Mouse (Mus musculus): Measurements from ENCODE around the gene Mpi. TPM values are rescaled to one million over a fixed set of nuclear protein-coding genes. Genes with fewer than 3 reads are reported as not detected.

The Mpi gene
- 55.1 and 65.5 TPM in 2 replicates for polyA plus RNA-seq (2014; fragmentation: Nextera tagmentation; extraction: Ambion mirVana)

DNA sequence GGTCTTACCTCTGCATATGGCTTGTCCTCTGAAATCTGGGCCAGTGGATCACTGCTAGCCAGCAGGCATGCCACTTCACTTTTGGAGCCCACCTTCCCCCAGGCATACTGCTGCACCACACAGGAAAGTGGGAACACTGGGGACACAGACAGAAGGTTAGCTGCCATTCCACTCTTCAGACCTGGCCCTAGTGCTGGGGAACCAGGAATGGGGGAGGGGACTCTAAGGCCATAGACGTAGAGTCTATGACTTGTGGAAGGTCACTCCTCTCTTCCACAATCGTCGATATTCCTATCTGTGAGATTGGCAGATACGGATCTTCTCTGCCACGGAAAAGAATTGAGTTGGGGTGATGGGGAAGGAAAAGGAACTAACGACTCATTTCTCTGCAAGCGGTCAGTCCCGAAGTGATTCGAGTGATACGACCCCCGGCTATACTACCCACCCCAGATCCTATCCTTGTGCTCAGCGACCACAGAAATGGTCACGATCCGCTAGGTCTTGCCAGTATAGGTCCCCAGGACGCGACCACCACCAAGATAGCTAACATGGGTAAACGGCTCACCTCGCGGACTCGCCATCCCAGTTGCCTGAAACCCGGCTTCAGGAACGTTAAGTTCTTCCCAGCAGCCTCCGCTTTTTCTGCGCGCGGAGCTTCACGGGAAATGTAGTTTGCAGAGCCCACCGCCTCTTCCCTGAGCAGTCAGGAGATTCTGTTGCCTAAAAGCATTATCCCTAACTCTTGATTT, at the start of gene Mpi:
Gene Mpi (minus strand): TSS at position 625 of the 749 bp plus-strand sequence.
- peak within 1 kb of the TSS; percentile 73 for H3K9ac ChIP-seq (ENCODE audit: low read length)
- H3K27me3 ChIP-seq (ENCODE audit: control insufficient read depth, insufficient read depth, low read length), result no peaks in the 10 kb centered on the region
- H3K36me3 ChIP-seq (ENCODE audit: control insufficient read depth, insufficient read depth, low read length), result no peaks in the 10 kb centered on the region; the same call in 1 of the 2 replicates
- peak within 1 kb of the TSS; percentile 62 for H3K4me3 ChIP-seq (ENCODE audit: low read depth, low read length)
- 1% methylated on average over 28 of the region's 28 CpGs for WGBS
- peak; percentile 83 for DNase-seq (ENCODE audit: low spot score)
- peak; percentile 46 for ATAC-seq (replicated peaks; ENCODE audit: low FRiP score)
- H3K9me3 ChIP-seq (ENCODE audit: control insufficient read depth, low read length), result no peaks in the 10 kb centered on the region
- H3K27ac ChIP-seq (ENCODE audit: low read depth, low read length), result no peak within 1 kb of the TSS
- peaks cover 6% of the 10 kb centered on the region; the same call in 1 of the 2 replicates for H3K4me1 ChIP-seq (replicated peaks; ENCODE audit: control insufficient read depth, insufficient read depth, low read length)
- H3K4me2 ChIP-seq (ENCODE audit: low read depth, low read length, severe bottlenecking), result peak within 1 kb of the TSS; percentile 59

GRCm38 (mm10) chr9:57602098-57602497, 49.5 kb upstream of the Mpi start:
- H3K27me3 ChIP-seq (ENCODE audit: control insufficient read depth, insufficient read depth, low read length), result peaks cover 4% of the 10 kb centered on the region
- H3K36me3 ChIP-seq (ENCODE audit: control insufficient read depth, insufficient read depth, low read length), result no peaks in the 10 kb centered on the region
- no peak overlapping the region for H3K27ac ChIP-seq (ENCODE audit: low read depth, low read length)
- no peak for DNase-seq (ENCODE audit: low spot score)
- no peak for ATAC-seq (replicated peaks; ENCODE audit: low FRiP score)
- H3K9ac ChIP-seq (ENCODE audit: low read length), result no peak overlapping the region
- no peak overlapping the region for H3K4me3 ChIP-seq (ENCODE audit: low read depth, low read length)
- 71% methylated on average over 8 of the region's 8 CpGs for WGBS
- H3K4me2 ChIP-seq (ENCODE audit: low read depth, low read length, severe bottlenecking), result no peak overlapping the region
- peaks cover 22% of the 10 kb centered on the region for H3K4me1 ChIP-seq (replicated peaks; ENCODE audit: control insufficient read depth, insufficient read depth, low read length)
- H3K9me3 ChIP-seq (ENCODE audit: control insufficient read depth, low read length), result no peaks in the 10 kb centered on the region

GRCm38 (mm10) chr9:57601353-57601706, 48.8 kb upstream of the Mpi start:
- no peaks in the 10 kb centered on the region for H3K9me3 ChIP-seq (ENCODE audit: control insufficient read depth, low read length)
- no peak overlapping the region for H3K4me2 ChIP-seq (ENCODE audit: low read depth, low read length, severe bottlenecking)
- H3K9ac ChIP-seq (ENCODE audit: low read length), result no peak overlapping the region
- no peak overlapping the region for H3K4me3 ChIP-seq (ENCODE audit: low read depth, low read length)
- ATAC-seq (replicated peaks; ENCODE audit: low FRiP score) (no peak), DNase-seq (ENCODE audit: low spot score) (no peak)
- peaks cover 20% of the 10 kb centered on the region for H3K4me1 ChIP-seq (replicated peaks; ENCODE audit: control insufficient read depth, insufficient read depth, low read length)
- peaks cover 4% of the 10 kb centered on the region for H3K27me3 ChIP-seq (ENCODE audit: control insufficient read depth, insufficient read depth, low read length)
- 78% methylated on average over 2 of the region's 2 CpGs for WGBS
- H3K36me3 ChIP-seq (ENCODE audit: control insufficient read depth, insufficient read depth, low read length), result no peaks in the 10 kb centered on the region
- H3K27ac ChIP-seq (ENCODE audit: low read depth, low read length), result no peak overlapping the region

DNA sequence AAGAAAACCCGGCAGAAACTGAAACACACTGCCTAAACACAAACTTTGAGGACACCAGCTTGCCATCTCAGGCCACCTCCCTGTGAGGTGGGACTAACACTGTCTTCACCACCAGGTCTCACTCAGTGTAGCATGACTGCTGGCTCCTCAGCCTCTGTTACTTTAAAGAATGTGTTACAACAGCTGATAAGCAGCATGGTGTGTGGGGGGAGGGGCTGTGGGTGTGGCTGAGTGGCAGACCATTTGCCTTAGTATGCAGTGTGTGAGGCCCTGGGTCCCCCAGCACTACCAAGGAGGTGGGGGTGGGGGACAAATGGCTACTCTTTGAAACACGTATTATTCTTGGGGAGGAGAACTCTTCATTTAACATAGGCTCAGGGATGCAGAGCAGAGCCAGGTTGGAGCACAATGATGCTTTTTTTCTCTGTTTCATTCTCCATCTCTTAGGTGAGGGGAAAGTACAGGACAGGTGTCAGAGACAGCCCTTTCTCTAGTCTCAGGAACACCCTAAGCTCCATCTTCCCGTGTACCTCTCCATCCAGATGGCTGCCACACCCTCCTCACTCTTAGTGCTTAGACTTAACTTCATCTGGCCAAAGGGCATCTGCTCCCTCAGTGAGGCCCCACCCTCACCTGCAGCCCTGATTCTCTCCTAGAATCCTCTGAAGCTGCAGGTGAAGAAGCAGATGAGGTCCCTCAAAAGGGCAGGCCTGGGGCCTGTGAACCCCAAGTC, 48.2 kb upstream of the Mpi start:
- Histone ChIP-seq H3K9me3 (ENCODE audit: control insufficient read depth, low read length) (no peaks in the 10 kb centered on the region), H3K4me2 (ENCODE audit: low read depth, low read length, severe bottlenecking) (no peak overlapping the region), H3K4me1 (replicated peaks; ENCODE audit: control insufficient read depth, insufficient read depth, low read length) (peaks cover 14% of the 10 kb centered on the region), H3K36me3 (ENCODE audit: control insufficient read depth, insufficient read depth, low read length) (no peaks in the 10 kb centered on the region), H3K27me3 (ENCODE audit: control insufficient read depth, insufficient read depth, low read length) (no peaks in the 10 kb centered on the region), H3K27ac (ENCODE audit: low read depth, low read length) (no peak overlapping the region), H3K9ac (ENCODE audit: low read length) (no peak overlapping the region; the same call in 1 of the 2 replicates), H3K4me3 (ENCODE audit: low read depth, low read length) (no peak overlapping the region)
- WGBS, result 11% methylated on average over 3 of the region's 3 CpGs
- ATAC-seq (replicated peaks; ENCODE audit: low FRiP score), result peak; percentile 63; the same call in 1 of the 2 replicates
- peak; percentile 68 for DNase-seq (ENCODE audit: low spot score)

GRCm38 (mm10) chr9:57598851-57599563, 46.4 kb upstream of the Mpi start:
- H3K4me1 ChIP-seq (replicated peaks; ENCODE audit: control insufficient read depth, insufficient read depth, low read length), result peaks cover 14% of the 10 kb centered on the region
- no peak overlapping the region for H3K4me3 ChIP-seq (ENCODE audit: low read depth, low read length)
- H3K27ac ChIP-seq (ENCODE audit: low read depth, low read length), result no peak overlapping the region
- no peak overlapping the region for H3K4me2 ChIP-seq (ENCODE audit: low read depth, low read length, severe bottlenecking)
- H3K27me3 ChIP-seq (ENCODE audit: control insufficient read depth, insufficient read depth, low read length), result no peaks in the 10 kb centered on the region
- 38% methylated on average over 8 of the region's 8 CpGs for WGBS
- no peak for DNase-seq (ENCODE audit: low spot score)
- no peaks in the 10 kb centered on the region for H3K36me3 ChIP-seq (ENCODE audit: control insufficient read depth, insufficient read depth, low read length)
- no peaks in the 10 kb centered on the region for H3K9me3 ChIP-seq (ENCODE audit: control insufficient read depth, low read length)
- H3K9ac ChIP-seq (ENCODE audit: low read length), result peak overlapping the region; percentile 5; the same call in 1 of the 2 replicates
- ATAC-seq (replicated peaks; ENCODE audit: low FRiP score), result 0 out of 2 replicates have a peak, but pooled peaks have one; percentile 36

- Histone ChIP-seq H3K4me1 (replicated peaks; ENCODE audit: control insufficient read depth, insufficient read depth, low read length) (peaks cover 14% of the 10 kb centered on the region), H3K4me3 (ENCODE audit: low read depth, low read length) (no peak overlapping the region), H3K27me3 (ENCODE audit: control insufficient read depth, insufficient read depth, low read length) (no peaks in the 10 kb centered on the region), H3K4me2 (ENCODE audit: low read depth, low read length, severe bottlenecking) (no peak overlapping the region), H3K9me3 (ENCODE audit: control insufficient read depth, low read length) (no peaks in the 10 kb centered on the region), H3K27ac (ENCODE audit: low read depth, low read length) (no peak overlapping the region), H3K9ac (ENCODE audit: low read length) (no peak overlapping the region), H3K36me3 (ENCODE audit: control insufficient read depth, insufficient read depth, low read length) (no peaks in the 10 kb centered on the region; the same call in 1 of the 2 replicates)
- DNase-seq (ENCODE audit: low spot score) (no peak), ATAC-seq (replicated peaks; ENCODE audit: low FRiP score) (no peak)
- 29% methylated on average over 4 of the region's 4 CpGs for WGBS
Observed at GRCm38 (mm10) chr9:57597929-57598382, 45.4 kb upstream of the Mpi start.

DNA sequence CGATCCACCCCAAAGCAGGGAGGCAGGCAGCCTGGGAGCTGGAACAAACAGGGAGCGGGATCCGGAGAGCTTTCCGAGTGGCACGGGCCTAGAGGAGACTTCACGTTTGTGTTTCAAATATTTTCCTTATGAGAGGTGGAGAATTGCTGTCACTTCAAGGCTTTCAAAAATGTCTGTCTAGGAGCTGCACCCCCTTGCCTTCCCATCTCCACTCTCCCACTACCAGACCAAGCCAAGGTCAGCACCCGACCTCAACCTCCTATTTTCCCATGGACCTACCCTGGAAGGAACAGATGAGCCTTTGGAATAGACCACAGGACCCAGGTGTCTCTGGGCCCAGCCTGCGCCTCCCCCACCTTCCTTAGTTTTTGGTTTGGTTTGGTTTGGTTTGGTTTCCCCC, 44.7 kb upstream of the Mpi start:
- Histone ChIP-seq H3K4me1 (replicated peaks; ENCODE audit: control insufficient read depth, insufficient read depth, low read length) (peaks cover 14% of the 10 kb centered on the region), H3K4me2 (ENCODE audit: low read depth, low read length, severe bottlenecking) (no peak overlapping the region)
- ATAC-seq (replicated peaks; ENCODE audit: low FRiP score), result no peak

DNA sequence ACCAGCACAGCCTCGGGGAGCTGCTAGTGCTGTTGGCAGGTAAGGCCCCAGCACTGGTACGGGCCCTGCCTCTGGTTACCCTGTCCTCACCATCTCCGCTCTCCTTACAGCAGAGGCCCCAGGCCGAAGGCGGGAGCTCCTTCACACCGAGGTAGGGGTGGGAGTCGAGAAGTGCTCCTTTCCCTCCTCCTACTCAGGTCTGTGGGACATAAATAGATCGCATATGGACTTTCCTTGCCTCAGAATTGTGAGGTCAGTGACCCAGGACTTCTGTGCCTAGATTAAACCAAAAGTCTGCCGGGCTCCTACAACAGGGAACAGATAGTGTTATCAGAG, 41.6 kb upstream of the Mpi start:
- ATAC-seq (replicated peaks; ENCODE audit: low FRiP score), result no peak
- 83% methylated on average over 9 of the region's 9 CpGs for WGBS

More for the DNA sequence above, 44.7 kb upstream of the Mpi start:
- H3K27me3 ChIP-seq (ENCODE audit: control insufficient read depth, insufficient read depth, low read length), result no peaks in the 10 kb centered on the region
- no peak overlapping the region for H3K9ac ChIP-seq (ENCODE audit: low read length)
- no peak overlapping the region for H3K4me3 ChIP-seq (ENCODE audit: low read depth, low read length)
- 90% methylated on average over 8 of the region's 8 CpGs for WGBS
- no peaks in the 10 kb centered on the region for H3K9me3 ChIP-seq (ENCODE audit: control insufficient read depth, low read length)
- no peak for DNase-seq (ENCODE audit: low spot score)
- no peaks in the 10 kb centered on the region; the same call in 1 of the 2 replicates for H3K36me3 ChIP-seq (ENCODE audit: control insufficient read depth, insufficient read depth, low read length)
- no peak overlapping the region for H3K27ac ChIP-seq (ENCODE audit: low read depth, low read length)

More for the DNA sequence above, 41.6 kb upstream of the Mpi start:
- no peak for DNase-seq (ENCODE audit: low spot score)
- Histone ChIP-seq H3K27ac (ENCODE audit: low read depth, low read length) (no peak overlapping the region), H3K27me3 (ENCODE audit: control insufficient read depth, insufficient read depth, low read length) (no peaks in the 10 kb centered on the region), H3K4me1 (replicated peaks; ENCODE audit: control insufficient read depth, insufficient read depth, low read length) (peaks cover 2% of the 10 kb centered on the region), H3K4me3 (ENCODE audit: low read depth, low read length) (no peak overlapping the region), H3K36me3 (ENCODE audit: control insufficient read depth, insufficient read depth, low read length) (no peaks in the 10 kb centered on the region; the same call in 1 of the 2 replicates), H3K4me2 (ENCODE audit: low read depth, low read length, severe bottlenecking) (no peak overlapping the region), H3K9me3 (ENCODE audit: control insufficient read depth, low read length) (no peaks in the 10 kb centered on the region), H3K9ac (ENCODE audit: low read length) (no peak overlapping the region)
